Mouse (Mus musculus) bone marrow, adult 2 months (tissue): ENCODE measurements around the gene Capn6. TPM values are rescaled to one million over a fixed set of nuclear protein-coding genes. Genes with fewer than 3 reads are reported as not detected.

Experiments used
- H3K27ac ChIP-seq: fragments of 200-500 bp; 2 replicates; pipeline ENCODE4 v1.5.1; 2012; ENCODE audit warnings: low read depth, mild to moderate bottlenecking, control low read depth, inconsistent platforms, low read length; ENCODE audit not compliant: control insufficient read depth, poor library complexity, insufficient read depth
- H3K4me1 ChIP-seq: fragments of 200-500 bp; 2 replicates; pipeline ENCODE4 v1.6.1; 2011; ENCODE audit warnings: low read length; ENCODE audit not compliant: control insufficient read depth, insufficient read depth
- H3K4me3 ChIP-seq: fragments of 200-500 bp; replicated peaks from 2 replicates; pipeline ENCODE3; 2011; ENCODE audit warnings: mild to moderate bottlenecking, low read depth, low read length, control low read depth; ENCODE audit not compliant: control insufficient read depth
- CTCF ChIP-seq: fragments of 200-500 bp; IDR thresholded peaks from 2 replicates; pipeline ENCODE4 v1.5.1; 2011; ENCODE audit warnings: low read length, control low read depth; ENCODE audit not compliant: control insufficient read depth, insufficient read depth
- POLR2A ChIP-seq: fragments of 200-500 bp; IDR thresholded peaks from 2 replicates; pipeline ENCODE4 v1.6.1; 2011; ENCODE audit warnings: low read depth, mild to moderate bottlenecking, control low read depth, low read length, borderline replicate concordance; ENCODE audit not compliant: control insufficient read depth
- WGBS: fragments of 180-500 bp; shearing (Covaris S2); methylation state at CpG from one replicate; pipeline ENCODE4 v1.1.7; 2018; 5-methylcytosine and 5-hydroxymethylcytosine counted together
- polyA plus RNA-seq: library from polyadenylated mRNA; stranded (reverse); fragments of >200 nt; gene quantifications from 2 replicates; pipeline ENCODE4 v1.2.4, GENCODE M21; 2011; ENCODE audit warnings: low replicate concordance; ENCODE audit not compliant: missing spikeins, insufficient read depth, insufficient read length

Gene Capn6
- 1.6 TPM in 1 of 2 replicates, not detected in the other for polyA plus RNA-seq

DNA sequence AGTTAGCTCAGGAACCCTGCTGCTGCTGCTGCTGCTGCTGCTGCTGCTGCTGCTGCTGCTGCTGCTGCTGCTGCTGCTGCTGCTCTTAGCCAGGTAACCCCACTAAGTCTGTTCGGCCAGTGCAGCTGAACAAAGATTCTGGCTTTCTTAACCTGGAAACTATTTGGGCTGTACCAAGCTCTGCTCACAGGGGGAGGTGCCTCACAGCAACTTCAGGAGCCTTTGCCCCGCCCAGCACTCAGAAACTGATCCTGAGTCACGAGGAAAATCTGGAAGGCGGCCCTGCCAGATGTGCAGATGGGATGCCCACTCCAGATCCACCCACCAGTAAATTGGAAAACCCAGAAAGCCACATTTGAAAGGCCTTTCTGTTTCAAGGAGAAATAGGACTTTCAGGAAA lies at the start of gene Capn6:
Gene Capn6 (minus strand): TSS at position 203 of the 400 bp plus-strand sequence.
- Histone ChIP-seq H3K4me1 (no peaks in the 10 kb centered on the region), H3K4me3 (no peak within 1 kb of the TSS), H3K27ac (no peak within 1 kb of the TSS)
- TF ChIP-seq POLR2A (no peak), CTCF (no peak)
- 63% methylated on average over 4 of the region's 4 CpGs for WGBS

- H3K4me3 ChIP-seq, result no peak overlapping the region
Observed at GRCm38 (mm10) chrX:143867129-143867664, 40.0 kb upstream of the Capn6 start.

GRCm38 (mm10) chrX:143851351-143851750 lies 24.1 kb upstream of the Capn6 start:
- TF ChIP-seq POLR2A (no peak), CTCF (no peak)
- Histone ChIP-seq H3K27ac (no peak overlapping the region), H3K4me1 (no peaks in the 10 kb centered on the region), H3K4me3 (no peak overlapping the region)
- 77% methylated on average over 3 of the region's 3 CpGs for WGBS

More at GRCm38 (mm10) chrX:143867129-143867664, 40.0 kb upstream of the Capn6 start:
- WGBS, result 68% methylated on average over 5 of the region's 5 CpGs
- Histone ChIP-seq H3K27ac (no peak overlapping the region), H3K4me1 (no peaks in the 10 kb centered on the region)
- no peak for TF ChIP-seq CTCF
- TF ChIP-seq POLR2A, result no peak

GRCm38 (mm10) chrX:143849969-143850368 lies 22.8 kb upstream of the Capn6 start:
- 81% methylated on average over 3 of the region's 3 CpGs for WGBS
- Histone ChIP-seq H3K4me3 (no peak overlapping the region), H3K27ac (no peak overlapping the region), H3K4me1 (no peaks in the 10 kb centered on the region)
- TF ChIP-seq CTCF, result no peak
- TF ChIP-seq POLR2A, result no peak

GRCm38 (mm10) chrX:143846637-143847036 lies 19.4 kb upstream of the Capn6 start:
- TF ChIP-seq CTCF, result no peak
- TF ChIP-seq POLR2A, result no peak
- Histone ChIP-seq H3K27ac (no peak overlapping the region), H3K4me1 (no peaks in the 10 kb centered on the region), H3K4me3 (no peak overlapping the region)
- WGBS, result 68% methylated on average over 3 of the region's 3 CpGs

GRCm38 (mm10) chrX:143826521-143826920 lies 693 bp downstream of the Capn6 start:
- Histone ChIP-seq H3K4me1 (no peaks in the 10 kb centered on the region), H3K27ac (no peak overlapping the region), H3K4me3 (no peak overlapping the region)
- WGBS, result 28% methylated on average over 4 of the region's 4 CpGs
- TF ChIP-seq CTCF (no peak), POLR2A (no peak)

GRCm38 (mm10) chrX:143818961-143819360 lies 8.3 kb downstream of the Capn6 start:
- H3K4me3 ChIP-seq, result no peak overlapping the region
- WGBS, result 83% methylated on average over 2 of the region's 2 CpGs
- TF ChIP-seq CTCF (no peak), POLR2A (no peak)
- H3K27ac ChIP-seq, result no peak overlapping the region
- no peaks in the 10 kb centered on the region for H3K4me1 ChIP-seq

GRCm38 (mm10) chrX:143815948-143816347 lies 11.3 kb downstream of the Capn6 start:
- no peaks in the 10 kb centered on the region for H3K4me1 ChIP-seq
- TF ChIP-seq CTCF (no peak), POLR2A (no peak)
- 74% methylated on average over 1 of the region's 1 CpGs for WGBS
- no peak overlapping the region for H3K4me3 ChIP-seq
- H3K27ac ChIP-seq, result no peak overlapping the region

GRCm38 (mm10) chrX:143762556-143762955 lies 64.7 kb downstream of the Capn6 start:
- no peak overlapping the region for H3K27ac ChIP-seq
- no peak overlapping the region for H3K4me3 ChIP-seq
- TF ChIP-seq CTCF, result no peak
- TF ChIP-seq POLR2A, result no peak
- H3K4me1 ChIP-seq, result no peaks in the 10 kb centered on the region
- 73% methylated on average over 3 of the region's 3 CpGs for WGBS

Other genes with a start within 250 kb of the Capn6 start
- not detected in 2 replicates for gene Dcx, start 105.9 kb upstream of the Capn6 start, polyA plus RNA-seq